Mouse (Mus musculus): ENCODE data around the gene Glp1r.

- TF ChIP-seq GATA1 (IDR thresholded peaks at IDR 0.05; ENCODE audit: borderline replicate concordance, low read length) (no peak), FLI1 (IDR thresholded peaks at IDR 0.05; ENCODE audit: low read length) (no peak)
These were observed 36.9 kb downstream of the Glp1r start for GRCm38 (mm10) chr17:30938554-30938953.

Measured in megakaryocyte, embryonic 14.5 days (primary cell).